Mouse (Mus musculus): ENCODE measurements around the gene Cfap299. TPM values are rescaled to one million over a fixed set of nuclear protein-coding genes. Genes with fewer than 3 reads are reported as not detected.

The Cfap299 gene
- total and polyA plus RNA-seq, 2 experiments from 2014 or later: 0.81 to 5.3 TPM

DNA sequence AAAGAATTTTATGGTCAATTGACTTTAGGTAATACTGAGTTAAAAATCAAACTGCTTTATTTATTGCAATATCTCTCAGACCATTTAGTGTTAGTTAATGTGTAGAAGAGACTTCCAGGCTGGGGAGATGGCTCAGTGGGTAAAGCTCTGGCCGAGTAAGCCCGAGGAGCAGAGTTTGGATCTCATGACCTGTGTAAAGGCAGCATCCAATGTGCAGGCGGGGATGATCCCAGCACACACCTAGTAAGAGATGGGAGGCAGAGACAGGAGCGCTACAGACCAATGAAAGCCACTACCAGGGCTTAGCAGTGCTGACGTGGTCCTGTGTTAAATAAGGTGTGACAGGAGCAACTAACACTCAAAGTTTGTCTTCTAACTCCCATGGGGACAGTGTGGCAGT lies 97.0 kb downstream of the Cfap299 start:
- WGBS: 90% methylated on average over 5 of the region's 5 CpGs
- Histone ChIP-seq H3K9ac (no peak overlapping the region), H3K4me2 (ENCODE audit: low read depth) (no peak overlapping the region), H3K4me1 (ENCODE audit: insufficient read depth) (no peaks in the 10 kb centered on the region), H3K4me3 (ENCODE audit: low read depth, low read length) (no peak overlapping the region), H3K9me3 (ENCODE audit: low read length) (no peaks in the 10 kb centered on the region), H3K36me3 (ENCODE audit: insufficient read depth) (no peaks in the 10 kb centered on the region), H3K27me3 (ENCODE audit: insufficient read depth, low read length) (no peaks in the 10 kb centered on the region), H3K27ac (ENCODE audit: low read depth, low read length) (no peak overlapping the region)
- DNase-seq (no peak), ATAC-seq (no peak)
- TF ChIP-seq CTCF (IDR thresholded peaks at IDR 0.05; ENCODE audit: low read depth): no peak

DNA sequence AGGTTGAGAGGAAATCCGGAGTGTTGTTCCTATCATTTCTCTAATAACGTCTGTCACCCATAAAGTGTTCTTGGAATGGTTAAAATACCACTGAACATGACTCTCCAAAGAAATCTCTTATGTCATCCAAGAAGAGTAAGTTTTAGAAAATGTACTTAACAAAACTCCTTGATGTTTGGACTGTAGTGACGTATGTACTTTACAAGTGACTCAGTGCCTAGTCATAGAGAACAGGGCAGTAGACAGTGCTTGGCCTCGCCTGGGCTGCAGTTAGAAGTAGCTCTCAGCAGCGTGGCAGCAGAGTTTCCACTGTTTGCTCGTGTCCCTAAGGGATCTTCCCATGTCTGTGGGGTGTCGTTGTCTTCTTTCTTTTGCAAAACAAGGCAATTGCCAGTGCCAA lies 101.0 kb downstream of the Cfap299 start:
- no peak for DNase-seq
- Histone ChIP-seq H3K9ac (no peak overlapping the region), H3K4me3 (ENCODE audit: low read depth, low read length) (no peak overlapping the region), H3K36me3 (ENCODE audit: insufficient read depth) (no peaks in the 10 kb centered on the region), H3K27ac (ENCODE audit: low read depth, low read length) (no peak overlapping the region), H3K27me3 (ENCODE audit: insufficient read depth, low read length) (no peaks in the 10 kb centered on the region), H3K4me2 (ENCODE audit: low read depth) (no peak overlapping the region), H3K9me3 (ENCODE audit: low read length) (no peaks in the 10 kb centered on the region), H3K4me1 (ENCODE audit: insufficient read depth) (no peaks in the 10 kb centered on the region)
- no peak for ATAC-seq
- TF ChIP-seq CTCF (IDR thresholded peaks at IDR 0.05; ENCODE audit: low read depth): no peak
- WGBS: 76% methylated on average over 7 of the region's 7 CpGs

DNA sequence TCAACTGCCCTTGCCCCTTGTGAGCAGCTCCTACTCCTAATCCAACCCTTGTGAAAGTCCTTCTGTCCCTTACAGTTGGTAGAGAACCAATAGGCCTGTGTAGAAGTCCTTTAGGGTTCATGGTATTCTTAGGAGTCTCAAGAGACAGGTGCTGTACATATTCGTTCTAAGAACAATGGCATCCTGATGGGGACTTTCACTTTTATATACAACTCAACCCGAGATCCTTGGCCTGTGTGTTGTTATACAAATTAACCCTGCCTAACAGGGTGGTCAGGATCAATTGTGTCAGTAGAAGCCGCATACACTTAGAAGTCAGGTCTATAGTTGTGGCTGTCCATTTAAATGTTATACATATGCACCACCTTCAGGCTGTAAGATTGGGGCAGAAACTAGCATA lies 109.6 kb downstream of the Cfap299 start:
- H3K9me3 ChIP-seq (ENCODE audit: low read length): no peaks in the 10 kb centered on the region
- H3K9ac ChIP-seq: no peak overlapping the region
- WGBS: 59% methylated on average over 3 of the region's 3 CpGs
- H3K4me1 ChIP-seq (ENCODE audit: insufficient read depth): no peaks in the 10 kb centered on the region
- no peaks in the 10 kb centered on the region for H3K36me3 ChIP-seq (ENCODE audit: insufficient read depth)
- no peak overlapping the region for H3K4me2 ChIP-seq (ENCODE audit: low read depth)
- H3K27me3 ChIP-seq (ENCODE audit: insufficient read depth, low read length): no peaks in the 10 kb centered on the region
- ATAC-seq (no peak), DNase-seq (no peak)
- TF ChIP-seq CTCF (IDR thresholded peaks at IDR 0.05; ENCODE audit: low read depth): no peak
- H3K4me3 ChIP-seq (ENCODE audit: low read depth, low read length): no peak overlapping the region
- H3K27ac ChIP-seq (ENCODE audit: low read depth, low read length): no peak overlapping the region

DNA sequence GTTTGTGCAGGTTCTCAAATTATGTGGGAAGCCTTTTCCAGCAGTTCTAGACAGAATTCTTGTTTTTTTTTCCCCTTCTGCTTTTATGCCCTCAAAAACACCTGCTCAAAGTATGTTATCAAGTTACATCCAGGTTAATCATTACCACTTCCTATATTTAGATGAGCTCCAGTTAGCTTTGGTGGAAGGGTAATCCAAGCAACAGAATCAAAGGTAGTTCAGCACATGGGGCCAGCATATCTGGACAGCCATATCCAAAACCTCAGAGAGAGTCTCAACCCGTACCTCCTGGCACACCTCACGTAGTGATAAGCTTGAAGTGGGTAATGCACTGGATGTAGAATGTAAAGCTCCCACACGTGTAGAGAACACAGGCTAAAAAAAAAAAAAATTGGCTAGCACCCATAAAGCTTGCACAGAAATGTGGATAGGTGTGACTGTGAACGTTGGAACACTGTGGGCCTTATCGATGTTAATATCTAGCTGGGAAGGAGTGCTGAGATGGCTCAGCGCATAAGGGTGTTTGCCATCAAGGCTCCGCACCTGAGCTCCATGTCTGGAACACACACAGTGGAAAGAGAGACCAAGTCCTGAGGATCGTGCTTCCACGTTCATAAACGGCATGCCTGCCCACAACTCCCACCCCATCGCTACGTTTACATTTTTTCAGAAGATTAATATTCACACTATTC lies 117.8 kb downstream of the Cfap299 start:
- no peak for TF ChIP-seq CTCF (IDR thresholded peaks at IDR 0.05; ENCODE audit: low read depth)
- Histone ChIP-seq H3K9ac (no peak overlapping the region), H3K4me1 (ENCODE audit: insufficient read depth) (no peaks in the 10 kb centered on the region), H3K27ac (ENCODE audit: low read depth, low read length) (no peak overlapping the region), H3K9me3 (ENCODE audit: low read length) (no peaks in the 10 kb centered on the region), H3K36me3 (ENCODE audit: insufficient read depth) (no peaks in the 10 kb centered on the region), H3K27me3 (ENCODE audit: insufficient read depth, low read length) (no peaks in the 10 kb centered on the region), H3K4me2 (ENCODE audit: low read depth) (no peak overlapping the region), H3K4me3 (ENCODE audit: low read depth, low read length) (no peak overlapping the region)
- ATAC-seq: no peak
- 89% methylated on average over 12 of the region's 12 CpGs for WGBS
- DNase-seq: no peak

DNA sequence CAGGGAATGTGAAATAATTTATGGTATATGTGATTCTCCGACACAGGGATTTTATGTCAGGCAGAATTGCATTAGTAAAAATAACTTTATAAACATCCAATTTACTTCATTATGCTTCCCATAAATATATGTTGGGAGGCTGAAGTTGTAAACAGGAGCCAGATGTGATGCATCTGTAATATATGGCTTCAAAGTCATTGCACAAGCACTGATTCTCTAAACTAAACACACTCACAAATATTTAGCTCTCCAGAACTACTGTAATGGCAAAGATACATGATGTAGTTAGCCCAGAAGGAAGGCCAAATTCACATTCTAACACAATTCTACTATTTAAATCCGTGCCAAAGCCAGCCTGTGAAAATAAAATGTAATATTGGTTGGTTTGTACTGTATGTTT lies 120.8 kb downstream of the Cfap299 start:
- Histone ChIP-seq H3K27me3 (ENCODE audit: insufficient read depth, low read length) (no peaks in the 10 kb centered on the region), H3K4me3 (ENCODE audit: low read depth, low read length) (no peak overlapping the region), H3K4me2 (ENCODE audit: low read depth) (no peak overlapping the region), H3K27ac (ENCODE audit: low read depth, low read length) (no peak overlapping the region), H3K9me3 (ENCODE audit: low read length) (no peaks in the 10 kb centered on the region), H3K9ac (no peak overlapping the region), H3K36me3 (ENCODE audit: insufficient read depth) (no peaks in the 10 kb centered on the region), H3K4me1 (ENCODE audit: insufficient read depth) (no peaks in the 10 kb centered on the region)
- TF ChIP-seq CTCF (IDR thresholded peaks at IDR 0.05; ENCODE audit: low read depth): no peak
- DNase-seq (no peak), ATAC-seq (no peak)
- WGBS: 82% methylated on average over 2 of the region's 2 CpGs

DNA sequence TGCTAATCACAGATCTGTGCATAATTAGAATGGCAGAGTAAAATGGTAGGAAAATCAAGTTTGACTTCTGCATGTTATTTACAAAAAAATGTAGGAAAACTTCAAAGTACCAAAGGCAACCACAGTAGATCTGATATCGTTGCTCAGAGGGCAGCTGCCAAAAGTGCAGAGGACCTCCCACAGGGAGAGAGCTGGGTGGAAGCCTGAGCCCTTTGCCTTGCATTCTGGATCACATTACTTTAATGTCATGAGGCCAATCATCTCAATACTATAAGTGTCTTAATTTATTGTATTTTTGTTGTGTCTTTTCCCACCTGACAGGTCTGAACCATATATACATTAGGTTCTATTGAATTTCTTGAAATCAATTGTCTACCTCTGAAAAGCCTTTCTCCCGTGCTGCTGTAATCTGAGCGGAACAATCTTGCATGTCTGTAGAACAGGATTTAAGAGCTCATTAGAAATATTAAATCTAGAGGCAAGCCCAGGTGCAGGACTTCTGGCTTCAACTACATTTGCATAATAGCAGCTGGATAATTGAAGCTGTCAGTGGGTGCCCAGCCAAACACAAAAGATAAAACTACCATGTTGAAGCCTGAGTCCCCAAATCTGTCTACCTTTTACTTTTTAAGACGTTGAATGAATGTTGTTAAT lies 137.9 kb downstream of the Cfap299 start:
- no peak overlapping the region for H3K9ac ChIP-seq
- H3K4me3 ChIP-seq (ENCODE audit: low read depth, low read length): no peak overlapping the region
- 17% methylated on average over 4 of the region's 4 CpGs for WGBS
- no peak for ATAC-seq
- no peaks in the 10 kb centered on the region for H3K4me1 ChIP-seq (ENCODE audit: insufficient read depth)
- H3K4me2 ChIP-seq (ENCODE audit: low read depth): no peak overlapping the region
- H3K9me3 ChIP-seq (ENCODE audit: low read length): no peaks in the 10 kb centered on the region
- TF ChIP-seq CTCF (IDR thresholded peaks at IDR 0.05; ENCODE audit: low read depth): no peak
- H3K27ac ChIP-seq (ENCODE audit: low read depth, low read length): no peak overlapping the region
- no peaks in the 10 kb centered on the region for H3K36me3 ChIP-seq (ENCODE audit: insufficient read depth)
- no peak for DNase-seq
- H3K27me3 ChIP-seq (ENCODE audit: insufficient read depth, low read length): no peaks in the 10 kb centered on the region

DNA sequence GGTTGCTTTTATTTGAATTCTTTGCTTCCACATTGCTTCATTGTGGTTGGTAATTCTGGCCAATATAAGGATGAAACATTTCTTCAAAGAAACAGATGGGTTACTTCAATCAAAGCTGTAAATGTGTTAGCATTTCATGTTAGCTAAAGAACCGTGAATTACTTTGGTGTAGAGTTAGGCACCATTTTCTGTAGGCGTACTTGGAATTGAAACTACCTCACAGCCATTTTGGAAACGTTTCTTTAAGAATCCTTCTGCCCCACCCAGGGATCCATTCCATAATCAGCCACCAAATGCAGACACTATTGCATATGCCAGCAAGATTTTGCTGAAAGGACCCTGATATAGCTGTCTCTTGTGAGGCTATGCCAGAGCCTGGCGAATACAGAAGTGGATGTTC lies 140.9 kb downstream of the Cfap299 start:
- Histone ChIP-seq H3K27ac (ENCODE audit: low read depth, low read length) (no peak overlapping the region), H3K4me2 (ENCODE audit: low read depth) (no peak overlapping the region), H3K9me3 (ENCODE audit: low read length) (no peaks in the 10 kb centered on the region), H3K9ac (no peak overlapping the region), H3K4me1 (ENCODE audit: insufficient read depth) (no peaks in the 10 kb centered on the region), H3K4me3 (ENCODE audit: low read depth, low read length) (no peak overlapping the region), H3K36me3 (ENCODE audit: insufficient read depth) (no peaks in the 10 kb centered on the region), H3K27me3 (ENCODE audit: insufficient read depth, low read length) (no peaks in the 10 kb centered on the region)
- ATAC-seq (no peak), DNase-seq (no peak)
- 67% methylated on average over 4 of the region's 4 CpGs for WGBS
- no peak for TF ChIP-seq CTCF (IDR thresholded peaks at IDR 0.05; ENCODE audit: low read depth)
